Comparison of ENCODE assay signal across 21 mouse cellular contexts in genomic region chr12:13861226-13861625, GRCm38 (mm10).
DNase-seq lines count a peak whose midpoint lies in the region; ATAC-seq lines count a peak whose summit lies in the region.
"Had no signal": no experiment of that assay in that cellular context is flagged by ENCODE, and none has a peak within 500 bp of the region (broad histone marks: within the 10 kb centered on the region; RNA-seq: fewer than 3 reads in every experiment).

No protein-coding gene starts in this region.

- 80% methylated on average over 7 of the region's 7 CpGs for WGBS in heart, embryonic 11.5 days (ENCODE audit: insufficient replicate concordance)
- 77% methylated on average over 7 of the region's 7 CpGs for WGBS in liver, embryonic 12.5 days (ENCODE audit: insufficient replicate concordance)

- H3K4me3 ChIP-seq in heart, embryonic 11.5 days (ENCODE audit: low read depth, low read length) = no peak overlapping the region
- no peak overlapping the region for H3K4me3 ChIP-seq in liver, embryonic 12.5 days
- H3K4me3 ChIP-seq: heart, embryonic 12.5 days; hindbrain, embryonic 15.5 days; liver, embryonic 13.5 days; lung, embryonic 15.5 days; midbrain, embryonic 13.5 days had no signal

- H3K27ac ChIP-seq in heart, embryonic 11.5 days (ENCODE audit: low read depth, low read length) = no peak overlapping the region
- no peak overlapping the region for H3K27ac ChIP-seq in liver, embryonic 12.5 days
- H3K27ac ChIP-seq: hindbrain, embryonic 15.5 days; kidney, postnatal 0 days; liver, embryonic 13.5 days; lung, embryonic 15.5 days; midbrain, embryonic 13.5 days had no signal

- no peak for ATAC-seq in heart, embryonic 11.5 days (replicated peaks; ENCODE audit: insufficient number of reproducible peaks, low FRiP score, low TSS enrichment)
- no peak for ATAC-seq in CD4-positive, CD25-positive, alpha-beta regulatory T cell, adult 4 months
- ATAC-seq in liver, embryonic 12.5 days = no peak
- ATAC-seq: forebrain, embryonic 14.5 days; intestine, embryonic 16.5 days; midbrain, embryonic 13.5 days had no signal

- H3K36me3 ChIP-seq in heart, embryonic 11.5 days (ENCODE audit: control insufficient read depth, insufficient read depth, low read length) = no peaks in the 10 kb centered on the region
- H3K36me3 ChIP-seq in liver, embryonic 12.5 days = no peaks in the 10 kb centered on the region
- H3K36me3 ChIP-seq: heart, embryonic 12.5 days; hindbrain, embryonic 15.5 days; liver, embryonic 13.5 days; lung, embryonic 15.5 days; midbrain, embryonic 13.5 days had no signal

- H3K9ac ChIP-seq in heart, embryonic 11.5 days (ENCODE audit: low read depth, low read length) = no peak overlapping the region
- no peak overlapping the region for H3K9ac ChIP-seq in liver, embryonic 12.5 days
- H3K9ac ChIP-seq: heart, embryonic 12.5 days; hindbrain, embryonic 15.5 days; liver, embryonic 13.5 days; lung, embryonic 15.5 days; midbrain, embryonic 13.5 days had no signal

- H3K9me3 ChIP-seq in heart, embryonic 11.5 days (replicated peaks; ENCODE audit: control insufficient read depth, low read length) = no peaks in the 10 kb centered on the region
- H3K9me3 ChIP-seq in liver, embryonic 12.5 days (replicated peaks) = 0 out of 2 replicates have a peak, but pooled peaks cover 3% of the 10 kb centered on the region
- H3K9me3 ChIP-seq: hindbrain, embryonic 15.5 days; liver, embryonic 13.5 days; lung, embryonic 15.5 days; midbrain, embryonic 13.5 days had no signal

- no peaks in the 10 kb centered on the region for H3K4me1 ChIP-seq in heart, embryonic 11.5 days (ENCODE audit: control insufficient read depth, insufficient read depth, low read length)
- H3K4me1 ChIP-seq in liver, embryonic 12.5 days = no peaks in the 10 kb centered on the region
- H3K4me1 ChIP-seq: hindbrain, embryonic 15.5 days; liver, embryonic 13.5 days; lung, embryonic 15.5 days; midbrain, embryonic 13.5 days had no signal

- no peaks in the 10 kb centered on the region for H3K27me3 ChIP-seq in heart, embryonic 11.5 days (ENCODE audit: control insufficient read depth, insufficient read depth, low read length)
- H3K27me3 ChIP-seq in liver, embryonic 12.5 days (replicated peaks) = no peaks in the 10 kb centered on the region
- H3K27me3 ChIP-seq: heart, embryonic 12.5 days; hindbrain, embryonic 15.5 days; liver, embryonic 13.5 days; lung, embryonic 15.5 days; midbrain, embryonic 13.5 days had no signal

- H3K4me2 ChIP-seq in heart, embryonic 11.5 days = no peak overlapping the region
- no peak overlapping the region for H3K4me2 ChIP-seq in liver, embryonic 12.5 days
- H3K4me2 ChIP-seq: heart, embryonic 12.5 days; hindbrain, embryonic 15.5 days; liver, embryonic 13.5 days; lung, embryonic 15.5 days; midbrain, embryonic 13.5 days had no signal

- peak; percentile 64 for DNase-seq in heart, adult 11 months
- DNase-seq in layer of hippocampus, adult 18-20 months (ENCODE audit: low spot score in 2 of 2) = peak; percentile 46 to 70
- peak; percentile 66 to 83 for DNase-seq in left cerebral cortex, adult 9 months (ENCODE audit: low spot score in 2 of 2)
- DNase-seq in right cerebral cortex, postnatal 14 days = peak; percentile 26
- DNase-seq in c-Kit-positive CD71-positive TER-119-positive erythroid progenitor cells, embryonic 14.5 days (ENCODE audit: low spot score) = no peak
- DNase-seq: adrenal gland, adult 2 months; cerebellum, adult 11 months; cerebellum, postnatal 14 days; gastrocnemius, postnatal 10 days; liver, embryonic 13.5 days; thymus, adult 2 months had no signal
